Mouse (Mus musculus): ENCODE results near the gene Pcca. TPM values are rescaled to one million over a fixed set of nuclear protein-coding genes. Genes with fewer than 3 reads are reported as not detected.

Pcca gene
- polyA plus RNA-seq (2015; fragmentation: Illumina TruSeq; extraction: RNeasy Lipid Tissue Mini Kit (QIAGEN cat#74804); ENCODE audit: low read depth, low replicate concordance): 41.3 TPM

GRCm38 (mm10) chr14:122534017-122534924 lies at the start of gene Pcca:
Gene Pcca (plus strand): TSS chr14:122534324.

DNA sequence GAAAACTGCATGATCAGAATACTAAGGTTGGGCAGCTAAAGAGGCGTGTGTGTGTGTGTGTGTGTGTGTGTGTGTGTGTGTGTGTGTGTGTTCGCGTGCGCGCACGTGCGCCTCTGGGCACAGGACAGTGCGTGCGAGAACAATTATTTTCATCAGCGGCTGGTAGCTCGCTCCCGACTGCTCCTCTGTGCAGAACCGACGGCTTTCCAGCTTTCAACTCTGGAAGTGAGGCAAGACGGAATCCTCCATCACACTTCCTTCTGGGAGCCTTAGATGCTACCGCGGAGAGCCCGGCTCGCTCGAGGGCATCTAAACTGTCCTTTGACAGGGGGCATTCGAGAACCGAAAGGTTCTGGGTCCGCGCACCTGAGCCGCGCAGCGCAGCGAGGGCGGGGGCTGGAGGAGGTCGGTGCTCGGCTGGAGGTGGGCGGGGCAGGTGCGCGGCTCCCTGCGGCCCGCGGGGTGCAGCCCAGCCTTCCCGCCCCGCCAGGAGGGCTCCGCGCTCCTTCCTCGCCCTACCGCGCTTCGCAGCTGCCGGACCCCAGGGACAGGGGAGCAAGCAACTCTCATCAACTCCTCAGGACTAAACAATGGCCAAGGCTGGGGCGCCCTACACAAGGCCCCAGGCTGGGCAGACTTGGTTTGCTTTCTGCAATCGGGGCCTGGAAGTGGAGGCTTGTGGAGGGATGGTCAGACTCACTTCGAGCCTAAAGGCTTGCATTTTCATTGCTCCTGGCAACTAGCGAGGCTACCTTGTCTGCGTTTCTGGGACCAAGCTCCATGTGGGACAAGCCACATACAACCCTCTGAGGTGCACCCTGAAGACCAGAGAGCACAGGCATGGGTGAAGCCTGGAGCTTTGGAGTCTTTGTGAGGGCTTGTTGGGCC lies 43.4 kb upstream of the Pcca start, which contains the start of gene Gm10837:
TSS of gene Gm10837 (plus strand) at position 146 of the 888 bp plus-strand sequence.

GRCm38 (mm10) chr14:122913657-122914056 lies 379.5 kb downstream of the Pcca start, which contains the start of gene Ggact:
Gene Ggact (minus strand): TSS chr14:122913757.

Other genes with a start within 250 kb of the Pcca start
- gene Gm5089, start 83.2 kb upstream of the Pcca start, polyA plus RNA-seq (2015; fragmentation: Illumina TruSeq; extraction: RNeasy Lipid Tissue Mini Kit (QIAGEN cat#74804); ENCODE audit: low read depth, low replicate concordance): not detected
- gene Zic5, start 68.6 kb upstream of the Pcca start, polyA plus RNA-seq (2015; fragmentation: Illumina TruSeq; extraction: RNeasy Lipid Tissue Mini Kit (QIAGEN cat#74804); ENCODE audit: low read depth, low replicate concordance): 2.3 TPM
- 7.7 TPM for gene Zic2, start 58.9 kb upstream of the Pcca start, polyA plus RNA-seq (2015; fragmentation: Illumina TruSeq; extraction: RNeasy Lipid Tissue Mini Kit (QIAGEN cat#74804); ENCODE audit: low read depth, low replicate concordance)
- gene Gm10837, start 43.7 kb upstream of the Pcca start, polyA plus RNA-seq (2015; fragmentation: Illumina TruSeq; extraction: RNeasy Lipid Tissue Mini Kit (QIAGEN cat#74804); ENCODE audit: low read depth, low replicate concordance): not detected

All from brain, adult 10 weeks (tissue).